Mouse (Mus musculus) pancreas, adult 10 weeks (tissue): ENCODE data around the gene Ackr2. TPM values are rescaled to one million over a fixed set of nuclear protein-coding genes. Genes with fewer than 3 reads are reported as not detected.

Source experiments
- polyA plus RNA-seq: library from polyadenylated mRNA; stranded (reverse); fragments of 350-450 nt; fragmentation: Illumina TruSeq; extraction: RNeasy Lipid Tissue Mini Kit (QIAGEN cat#74804); gene quantifications from one replicate; pipeline ENCODE4 v1.2.3, GENCODE M21; 2015; ENCODE audit warnings: low read depth, low replicate concordance; ENCODE audit not compliant: insufficient read depth

Ackr2 gene
- polyA plus RNA-seq, result 0.96 TPM

DNA sequence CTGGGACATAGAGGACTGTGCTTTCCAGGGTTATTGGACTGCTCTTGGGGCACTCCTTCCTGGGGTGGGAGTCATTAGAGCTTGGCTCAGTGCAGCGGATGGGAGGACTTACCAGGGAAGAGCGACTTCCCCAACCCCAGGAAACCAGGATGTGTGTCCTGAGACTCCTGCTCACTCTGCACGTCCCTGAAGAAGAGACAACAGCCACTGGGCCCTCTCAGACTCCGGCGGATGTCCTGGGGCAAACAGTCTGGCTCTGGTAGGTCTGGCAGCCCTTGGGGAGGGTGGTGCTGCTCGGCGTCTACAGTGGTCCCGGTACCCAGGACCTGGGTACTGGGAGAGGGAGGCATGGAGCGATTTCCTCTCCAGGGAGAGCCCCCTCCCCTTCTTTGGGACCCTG, at the start of gene Ackr2:
Gene Ackr2, plus strand, starts transcription at position 111 of the 400 bp plus-strand sequence.

DNA sequence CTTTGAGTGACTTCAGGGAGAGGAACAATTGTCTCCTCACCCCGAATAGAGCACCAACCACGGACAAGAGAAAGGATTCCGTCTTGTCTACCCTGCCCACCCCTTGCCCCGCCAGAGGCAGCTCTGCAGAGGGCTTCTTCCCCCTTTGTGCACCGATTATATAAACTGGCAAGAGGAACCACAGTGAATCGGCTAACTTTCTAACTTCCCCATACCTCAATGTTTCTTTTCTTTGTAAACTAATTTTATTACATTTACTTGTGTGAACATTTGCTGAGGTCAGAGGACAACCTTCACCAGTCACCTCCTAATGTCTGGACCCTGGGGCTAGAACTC, 40.0 kb upstream of the Ackr2 start, which contains the start of gene Higd1a:
Gene Higd1a, minus strand, starts transcription at position 210 of the 336 bp plus-strand sequence.

DNA sequence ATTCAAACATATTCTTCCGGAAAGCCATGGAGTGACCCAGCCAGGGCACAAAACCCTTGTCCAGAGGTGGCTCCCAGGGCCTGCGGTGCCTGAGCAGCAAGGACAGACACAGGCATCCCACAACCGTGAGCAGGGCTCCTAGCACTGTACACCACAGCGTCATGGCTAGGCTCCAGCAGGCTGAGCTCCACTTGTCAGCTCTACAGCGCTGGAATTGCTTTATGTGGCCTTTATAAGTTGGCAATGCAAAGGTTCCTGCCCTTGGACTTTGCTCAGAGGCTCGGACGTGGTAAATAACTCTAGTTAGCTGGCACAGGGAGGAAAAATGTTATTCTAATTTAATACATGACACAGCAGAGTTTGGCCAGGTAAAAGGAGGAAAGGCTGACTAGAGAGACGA, 17.9 kb downstream of the Ackr2 start, which contains the start of gene Cyp8b1:
Gene Cyp8b1, minus strand, starts transcription at position 204 of the 400 bp plus-strand sequence.

DNA sequence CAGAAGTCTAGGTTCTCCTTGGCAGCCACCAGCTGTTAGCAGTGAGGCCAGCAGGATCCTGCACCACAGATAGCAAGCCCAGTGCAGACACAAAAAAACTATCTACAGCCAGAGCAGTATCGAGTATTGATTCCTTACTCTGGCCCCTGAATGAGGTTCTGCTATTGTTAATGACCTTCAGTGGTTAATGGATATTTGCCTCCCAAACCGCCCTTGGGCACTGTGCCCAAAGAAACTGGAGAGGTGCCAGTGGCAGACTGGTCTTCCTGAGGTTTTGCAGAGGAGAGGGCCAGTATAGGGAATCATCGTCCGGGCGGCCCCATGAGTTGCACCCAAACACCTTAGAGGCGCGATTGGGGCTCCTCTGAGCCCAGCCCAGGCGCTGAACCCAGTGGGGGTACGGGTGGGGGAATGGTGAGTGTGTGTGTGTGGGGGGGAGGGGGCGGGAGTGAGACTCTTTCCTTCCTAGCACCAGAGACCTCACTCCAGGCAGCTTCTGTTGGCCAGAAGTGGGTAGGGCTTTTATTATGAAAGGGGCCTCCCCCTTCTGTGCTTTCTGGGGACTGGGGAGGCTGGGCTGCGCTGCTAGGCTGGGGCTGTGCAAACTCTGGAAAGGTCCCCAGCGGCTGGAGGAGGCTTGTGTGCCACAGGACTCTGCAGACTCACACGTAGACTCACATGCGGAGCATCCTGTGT, 52.4 kb downstream of the Ackr2 start, which contains the start of gene Fam198a:
Gene Fam198a, plus strand, starts transcription at position 571 of the 696 bp plus-strand sequence.

Other genes with a start within 250 kb of the Ackr2 start
- 1.9 TPM for gene Sec22c, start 192.9 kb upstream of the Ackr2 start, polyA plus RNA-seq
- gene Ss18l2, start 188.0 kb upstream of the Ackr2 start, polyA plus RNA-seq, result 35.0 TPM
- 52.8 TPM for gene Nktr, start 179.2 kb upstream of the Ackr2 start, polyA plus RNA-seq
- gene Zfp651, start 139.0 kb upstream of the Ackr2 start, polyA plus RNA-seq, result 5.5 TPM
- gene Klhl40, start 120.7 kb upstream of the Ackr2 start, polyA plus RNA-seq, result not detected
- not detected for gene Hhatl, start 105.8 kb upstream of the Ackr2 start, polyA plus RNA-seq
- gene Ccdc13, start 58.9 kb upstream of the Ackr2 start, polyA plus RNA-seq, result not detected
- 7.4 TPM for gene Higd1a, start 40.0 kb upstream of the Ackr2 start, polyA plus RNA-seq
- gene Cyp8b1, start 17.9 kb downstream of the Ackr2 start, polyA plus RNA-seq, result not detected
- 1.4 TPM for gene Fam198a, start 52.6 kb downstream of the Ackr2 start, polyA plus RNA-seq
- gene Pomgnt2, start 98.8 kb downstream of the Ackr2 start, polyA plus RNA-seq, result 8.9 TPM
- gene Snrk, start 218.9 kb downstream of the Ackr2 start, polyA plus RNA-seq, result 28.0 TPM